Mouse (Mus musculus) lung, postnatal 10 days (tissue): ENCODE results near the gene Cdk5r2.

Source experiments
- DNase-seq: peaks from one replicate; pipeline ENCODE4 v3.0.0; 2021

The Cdk5r2 gene

DNA sequence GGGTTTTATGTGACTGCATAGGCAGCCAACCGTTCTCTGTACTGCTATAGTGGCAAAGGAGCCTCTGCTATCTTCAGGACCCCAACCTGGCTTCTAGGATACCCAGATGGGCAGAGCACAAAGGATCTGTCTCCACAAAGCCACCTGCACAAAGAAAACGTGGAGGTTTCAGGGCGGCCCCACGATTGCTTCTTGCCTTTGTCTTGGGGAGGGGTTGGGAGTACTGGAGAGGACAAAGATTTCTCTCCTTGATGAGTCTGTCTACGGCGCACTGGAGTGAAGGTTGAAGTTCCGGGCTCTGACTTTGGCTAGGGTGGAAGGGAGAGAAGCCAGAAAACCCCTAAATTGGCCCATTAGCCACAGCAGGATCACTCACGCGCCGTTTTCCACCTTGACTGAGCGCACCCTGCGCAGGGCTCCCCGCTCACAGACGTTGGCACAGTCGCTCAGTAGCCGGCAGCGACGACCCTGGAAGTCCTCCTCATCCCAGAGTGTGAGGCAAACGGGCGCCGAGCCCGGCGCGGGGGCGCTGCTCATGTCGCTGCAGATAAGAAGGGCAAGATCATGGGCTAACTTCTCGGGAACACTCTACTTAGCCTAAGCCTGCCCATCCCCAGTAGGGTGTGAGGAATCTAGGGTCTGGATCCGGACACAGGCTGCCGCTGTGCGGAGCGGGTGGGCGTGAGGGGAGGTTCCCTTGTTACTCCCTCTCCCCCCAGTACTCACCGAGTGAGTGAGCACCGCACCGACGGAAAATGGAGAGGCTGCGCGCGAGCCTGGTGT lies 37.8 kb downstream of the Cdk5r2 start:
- no peak for DNase-seq

DNA sequence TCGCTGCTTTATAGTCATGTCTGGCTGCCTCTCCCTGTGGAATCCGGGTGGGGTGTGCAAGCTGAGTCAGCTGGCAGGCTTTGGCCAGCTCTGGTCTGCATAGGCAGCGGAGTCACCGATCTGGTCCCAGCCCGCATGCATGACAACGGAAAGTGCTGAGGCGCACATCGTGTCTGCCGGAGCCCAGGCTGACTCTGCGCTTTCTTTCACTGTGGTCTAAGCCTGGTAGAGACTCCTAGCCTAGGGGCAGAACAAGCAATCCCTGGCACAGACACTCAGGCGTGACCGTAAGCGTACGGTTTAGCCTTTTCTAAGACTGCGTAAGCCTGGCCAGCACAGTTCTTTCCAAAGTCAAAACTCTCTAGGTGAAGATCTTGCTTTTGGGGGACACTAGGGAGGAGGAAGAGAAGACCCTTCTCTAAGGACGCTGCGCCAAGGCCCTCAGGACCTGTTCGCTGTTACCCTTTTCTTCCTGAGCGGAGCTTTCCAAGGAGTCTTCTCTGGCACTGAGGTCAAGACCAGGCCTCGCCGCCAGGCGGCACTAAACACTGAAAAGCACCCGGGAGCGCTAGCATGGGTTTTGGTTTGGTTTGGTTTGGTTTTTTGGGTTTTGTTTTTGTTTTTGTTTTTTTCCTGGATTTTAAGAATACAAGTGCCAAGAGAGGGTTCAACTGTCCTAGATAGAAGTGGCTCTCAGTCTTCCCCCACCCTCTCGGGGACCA lies 38.6 kb downstream of the Cdk5r2 start, which contains the start of gene Cryba2:
Cryba2 (minus strand) TSS at position 10 of the 722 bp plus-strand sequence.
- peak; percentile 66 for DNase-seq

DNA sequence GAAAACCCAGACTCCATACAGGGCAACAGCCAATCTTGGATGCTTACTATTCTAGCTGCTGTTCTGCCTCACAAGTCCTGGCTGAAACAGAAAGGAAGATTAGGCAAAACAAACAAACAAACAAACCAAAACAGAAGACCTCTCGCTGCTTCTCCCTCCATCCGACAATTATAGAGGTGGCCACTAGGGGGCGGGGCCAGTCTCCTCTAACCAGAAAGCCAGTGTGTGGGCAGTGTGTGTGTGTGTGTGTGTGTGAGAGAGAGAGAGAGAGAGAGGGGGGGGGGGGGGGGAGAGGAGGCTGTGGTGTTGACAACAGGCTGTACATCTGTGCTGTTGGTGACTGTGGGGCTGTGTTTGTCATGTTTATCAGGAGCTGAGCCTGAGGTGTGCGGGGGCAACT lies 40.2 kb downstream of the Cdk5r2 start:
- DNase-seq, result peak; percentile 73

DNA sequence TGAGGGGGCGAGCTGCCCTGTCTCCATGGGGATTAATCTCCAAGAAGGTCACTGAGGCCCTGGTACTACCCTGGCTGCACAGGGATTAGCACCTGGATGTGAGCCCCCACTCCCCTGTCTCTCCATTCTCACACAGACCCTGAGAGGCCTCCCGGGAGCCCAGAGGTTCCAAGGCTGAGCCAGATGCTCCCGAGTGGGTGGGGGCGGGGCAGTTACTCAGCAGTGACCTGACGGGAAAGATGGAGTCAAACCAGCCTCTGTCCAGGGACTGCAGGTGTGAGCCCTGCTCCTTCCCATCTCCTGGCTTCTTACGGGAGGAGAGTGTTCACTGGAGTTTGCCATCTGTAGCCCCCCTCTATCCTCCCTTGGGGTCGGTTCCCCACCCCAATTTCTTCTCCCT lies 43.2 kb downstream of the Cdk5r2 start:
- DNase-seq, result no peak

DNA sequence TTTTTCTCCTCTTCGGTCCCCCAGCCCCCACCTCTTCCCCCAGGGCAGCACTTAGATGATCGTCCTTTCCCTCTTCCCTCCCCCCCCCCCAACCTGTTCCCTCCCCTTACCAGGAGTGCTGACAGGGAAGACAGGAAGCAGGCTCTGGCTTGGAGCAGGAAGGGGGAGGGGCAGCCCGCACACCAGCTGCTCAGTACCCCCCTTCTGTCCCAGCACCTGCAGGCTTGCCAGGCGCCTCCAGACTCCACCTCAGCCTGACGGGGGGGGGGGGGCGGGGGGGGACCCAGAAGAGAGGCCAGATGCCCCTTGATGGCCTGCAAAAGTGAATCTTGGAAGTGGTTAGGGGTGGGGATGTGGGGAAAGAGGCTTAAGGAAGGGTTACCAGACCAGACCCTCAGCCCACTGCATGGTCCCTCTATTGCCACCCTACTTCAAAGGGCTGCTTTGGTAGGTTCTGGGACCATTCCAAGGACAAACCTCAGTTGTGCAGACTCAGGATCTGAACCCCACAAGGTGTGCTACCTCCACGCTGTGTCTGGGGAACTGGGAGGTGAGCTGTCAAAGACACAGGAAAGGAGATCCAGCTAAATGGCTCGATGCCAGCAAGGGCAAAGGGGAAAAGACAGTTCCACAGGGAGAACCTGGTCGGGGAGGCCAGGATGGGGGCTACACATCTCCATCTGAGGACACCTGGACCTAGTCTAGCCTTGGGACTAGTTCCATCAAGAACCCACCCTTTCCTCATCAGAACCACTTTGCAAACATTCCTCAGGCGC lies 44.1 kb downstream of the Cdk5r2 start:
- no peak for DNase-seq

DNA sequence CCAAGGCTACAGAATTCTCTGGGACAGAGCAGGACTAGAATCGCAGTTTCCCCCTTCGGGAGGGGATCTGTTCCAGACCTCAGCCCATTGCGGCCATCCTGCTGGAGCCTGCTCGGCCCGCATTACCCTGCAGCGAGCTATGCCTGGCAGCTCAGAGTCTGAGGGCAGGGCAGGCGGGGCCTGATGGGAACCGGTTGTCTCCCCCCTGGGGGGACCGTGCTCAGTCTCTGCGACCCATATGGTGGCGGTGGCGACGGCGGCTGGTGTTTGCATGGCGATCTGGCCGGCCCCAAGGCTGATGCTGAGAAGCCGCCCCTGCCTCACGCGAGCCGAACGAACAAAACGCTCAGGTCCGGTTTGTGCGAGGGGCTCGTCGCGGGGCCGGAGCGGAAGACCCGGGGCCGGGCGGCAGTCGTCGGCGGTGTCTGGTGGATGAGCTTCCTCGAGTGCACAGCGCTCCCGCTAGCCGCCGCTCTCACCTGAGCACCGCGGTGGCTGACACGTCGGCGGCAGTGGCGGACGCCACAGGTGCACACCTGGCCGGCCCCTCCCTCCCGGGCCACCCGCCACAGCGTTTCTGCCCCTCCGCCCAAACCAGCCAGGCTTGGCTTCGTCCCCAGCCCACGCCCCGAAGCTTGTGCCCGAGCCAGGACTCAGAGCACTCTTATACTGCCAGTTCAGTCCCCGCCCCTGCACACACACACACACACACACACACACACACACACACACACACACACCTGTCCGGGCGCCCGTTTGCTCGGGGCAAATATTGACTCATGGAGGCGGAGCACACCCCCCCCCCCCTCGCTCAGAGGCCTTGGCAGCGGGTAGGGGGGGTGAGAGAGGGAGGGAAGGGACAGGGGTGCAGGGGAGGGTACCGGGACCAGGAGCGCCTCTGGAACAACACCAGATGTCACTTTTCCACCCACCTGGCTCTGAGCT lies 45.9 kb downstream of the Cdk5r2 start:
- peak; percentile 76 for DNase-seq

DNA sequence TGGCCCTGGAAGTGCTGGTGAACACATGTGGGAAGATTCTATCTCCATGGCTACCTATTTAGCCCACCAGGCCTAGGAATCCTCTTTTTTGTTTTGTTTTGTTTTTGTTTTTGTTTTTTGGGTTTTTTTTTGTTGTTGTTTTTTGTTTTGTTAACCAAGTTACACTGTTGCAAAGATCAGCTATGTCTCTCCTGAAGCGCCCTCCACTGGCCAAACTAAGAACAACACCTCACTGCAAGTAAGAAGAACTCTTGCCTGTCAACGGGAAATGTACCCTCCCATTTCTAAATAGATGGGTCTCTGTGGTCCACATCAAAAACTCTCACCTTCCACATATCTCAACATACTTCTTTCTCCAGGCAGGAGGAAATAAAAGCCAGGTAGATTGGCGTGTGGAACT lies 47.0 kb downstream of the Cdk5r2 start:
- peak; percentile 60 for DNase-seq

DNA sequence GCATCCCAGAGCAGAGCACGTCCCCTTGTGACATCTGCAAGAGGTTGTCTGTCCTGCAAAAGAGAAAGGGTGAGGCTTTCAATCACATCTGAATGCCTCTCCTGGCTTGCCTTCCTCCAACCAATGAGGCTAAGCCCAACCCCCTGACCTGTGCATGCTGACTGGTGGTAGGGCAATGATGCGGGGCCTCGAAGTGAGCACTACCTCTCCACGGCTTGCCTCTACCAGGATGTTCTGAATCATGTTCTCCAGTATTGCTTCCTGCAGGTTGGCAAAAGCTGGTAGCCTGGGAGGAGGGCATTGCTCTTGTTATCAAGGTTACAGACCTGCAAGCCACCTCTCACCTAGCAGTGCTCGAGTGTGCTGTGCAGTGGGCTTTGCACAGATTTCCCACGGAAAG lies 47.5 kb downstream of the Cdk5r2 start:
- no peak for DNase-seq
